Mouse (Mus musculus) right cerebral cortex, postnatal 4 days (tissue): ENCODE measurements around the gene Prl7d1.
"Not testable (repeated sequence)": the region's sequence is repeated elsewhere in the genome, so short reads cannot be mapped to it uniquely, and the experiment has no call there.

Source experiments
- DNase-seq: peaks from one replicate; pipeline ENCODE4 v3.0.0-alpha.2; 2022

Gene Prl7d1

GRCm38 (mm10) chr13:27716636-27717035 lies at the start of gene Prl7d1:
Gene Prl7d1, minus strand, starts transcription at chr13:27716736.
- no peak for DNase-seq

- no peak for DNase-seq
These were observed 18.1 kb upstream of the Prl7d1 start for GRCm38 (mm10) chr13:27734512-27735186.

DNA sequence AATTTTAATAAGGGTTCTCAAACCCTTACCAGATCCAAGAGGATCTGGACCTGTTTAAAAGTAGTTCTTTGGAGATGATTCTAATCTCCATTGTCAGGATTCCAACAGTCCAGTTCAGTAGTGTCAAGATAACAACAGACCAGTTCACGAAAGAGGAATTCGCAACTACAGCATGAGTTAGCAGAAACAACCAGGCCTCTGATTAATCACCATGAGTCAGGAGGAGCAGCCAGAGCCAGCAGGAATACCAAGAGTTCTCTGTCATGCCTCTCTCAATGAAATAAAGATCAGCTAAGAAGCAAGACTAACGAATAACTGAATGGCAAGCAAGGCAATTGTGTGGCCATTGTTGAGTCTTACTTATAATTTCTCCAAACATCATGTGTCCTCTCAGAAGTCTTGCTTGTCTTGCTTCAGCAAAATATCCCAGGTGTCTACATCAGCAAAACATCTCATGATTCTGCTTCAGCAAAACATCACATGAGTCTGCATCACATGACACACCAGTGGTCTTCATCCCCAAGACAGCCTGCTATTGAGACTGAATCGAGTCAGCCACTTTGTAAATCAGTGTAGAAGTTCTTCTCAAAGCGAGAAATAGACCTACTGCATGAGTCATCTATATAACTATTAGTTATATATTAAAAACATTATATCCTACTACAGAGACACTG lies 13.9 kb upstream of the Prl7d1 start:
- DNase-seq = not testable (repeated sequence)

GRCm38 (mm10) chr13:27725057-27725456 lies 8.5 kb upstream of the Prl7d1 start:
- DNase-seq = not testable (repeated sequence)

- DNase-seq = no peak
These were observed 10.0 kb downstream of the Prl7d1 start for GRCm38 (mm10) chr13:27706521-27706920.

- no peak for DNase-seq
These were observed 48.6 kb downstream of the Prl7d1 start, which contains the start of gene Prl7a2 for GRCm38 (mm10) chr13:27667936-27668335. Gene Prl7a2, minus strand, starts transcription at chr13:27668036.

DNA sequence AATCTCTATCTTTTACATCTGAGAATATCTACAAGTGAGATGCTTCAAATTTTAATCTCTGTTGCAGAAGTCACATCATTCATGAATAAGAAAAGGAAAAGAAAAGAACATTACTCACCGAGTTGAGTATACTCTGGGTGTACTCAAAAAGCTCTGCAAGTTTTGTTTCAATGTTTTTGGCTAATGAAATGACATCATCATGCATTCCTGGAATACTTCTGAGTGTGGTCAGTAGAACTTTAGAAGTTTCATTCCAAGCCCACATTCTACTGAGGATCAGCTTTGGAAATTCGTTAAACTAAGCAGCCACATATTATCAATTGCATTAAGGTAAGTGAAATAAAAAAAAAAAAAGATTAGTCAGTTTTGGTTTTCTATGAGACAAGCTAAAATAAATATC lies 55.8 kb downstream of the Prl7d1 start:
- no peak for DNase-seq
